Mouse (Mus musculus): ENCODE measurements around the gene Vcam1. TPM values are rescaled to one million over a fixed set of nuclear protein-coding genes. Genes with fewer than 3 reads are reported as not detected.

Gene Vcam1
- polyA plus RNA-seq, 1 experiment from 2014 or later, result 20.4 TPM

DNA sequence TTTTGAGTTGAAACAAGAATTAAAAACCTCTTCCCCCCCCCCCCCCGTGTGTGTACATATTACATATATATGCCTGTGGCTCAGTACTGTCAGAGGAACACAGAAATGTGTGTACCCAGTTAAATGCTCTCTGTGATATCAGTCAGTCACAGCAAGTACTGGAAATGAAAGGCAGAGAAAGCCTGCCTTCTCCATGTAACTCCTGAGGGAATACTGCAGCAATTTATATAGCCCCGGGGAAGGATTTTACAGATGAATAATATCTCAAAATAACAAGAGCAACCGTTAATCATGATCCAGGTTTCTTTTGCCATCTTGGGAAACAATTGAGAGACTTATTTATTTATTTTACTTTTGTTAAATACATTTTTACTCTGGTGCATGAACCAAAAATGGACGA lies 19.6 kb upstream of the Vcam1 start:
- POLR2A ChIA-PET, result interaction anchor here (0.6 kb wide), 1 partner anchor 55 kb away, joined by 3 read pairs; no protein-coding TSS in a partner anchor
- CTCF ChIA-PET, result interaction anchor here (0.6 to 1.1 kb wide), 2 partner anchors 26 to 60 kb away, joined by 3 read pairs; no protein-coding TSS in a partner anchor
- no peaks in the 10 kb centered on the region for H3K27me3 ChIP-seq
- in situ Hi-C loops (cut with MboI; ENCODE audit: low pct_unique_long_range_greater_than_20kb), result no loop called here
- DNase-seq (ENCODE audit: low read depth, low spot score) (no peak), ATAC-seq (no peak)
- no peak for TF ChIP-seq CTCF (IDR thresholded peaks at IDR 0.05)

DNA sequence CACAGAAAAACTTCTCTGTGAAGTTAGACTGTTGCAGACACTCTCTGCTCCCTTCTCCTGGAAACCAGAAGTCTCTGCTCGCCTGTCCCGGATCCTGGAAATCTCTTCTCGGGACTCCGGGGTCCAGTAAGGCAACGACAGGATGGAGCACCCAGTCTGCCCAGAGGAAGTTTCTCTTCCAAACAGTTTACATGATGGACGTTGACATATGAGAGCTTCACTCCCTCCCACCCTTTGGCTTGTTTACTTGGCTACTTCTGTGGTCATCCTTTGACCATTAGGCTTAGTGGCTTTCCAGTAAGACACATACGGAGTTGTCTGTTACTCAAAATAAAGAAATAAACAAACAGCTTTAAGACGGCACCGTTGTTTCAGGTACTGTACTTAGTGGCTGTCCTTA lies 19.2 kb upstream of the Vcam1 start:
- ATAC-seq (no peak), DNase-seq (ENCODE audit: low read depth, low spot score) (no peak)
- no peak for TF ChIP-seq CTCF (IDR thresholded peaks at IDR 0.05)
- CTCF ChIA-PET, result interaction anchor here (0.6 to 1.1 kb wide), 2 partner anchors 27 to 61 kb away, joined by 3 read pairs; no protein-coding TSS in a partner anchor
- in situ Hi-C loops (cut with MboI; ENCODE audit: low pct_unique_long_range_greater_than_20kb), result no loop called here
- H3K27me3 ChIP-seq, result no peaks in the 10 kb centered on the region
- POLR2A ChIA-PET, result no interaction called here

DNA sequence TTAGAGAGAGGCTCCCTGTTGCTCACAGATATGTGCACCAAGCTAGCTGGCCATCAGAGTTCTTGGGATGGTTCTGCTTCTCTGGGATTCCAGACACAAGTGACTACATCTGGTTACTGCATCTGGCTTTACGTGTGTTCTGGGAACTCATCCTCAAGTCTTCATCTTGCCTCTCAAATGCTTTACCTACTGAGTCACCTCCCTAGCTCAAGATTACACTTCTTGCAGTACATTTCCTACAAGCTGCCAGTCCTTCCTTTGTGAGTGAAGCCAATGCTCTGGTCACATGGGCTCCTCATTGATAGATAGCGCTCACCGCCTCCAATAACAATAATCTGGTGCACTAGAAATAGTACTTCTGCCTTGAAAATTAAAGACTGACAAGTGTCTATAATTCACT lies 11.7 kb upstream of the Vcam1 start:
- POLR2A ChIA-PET, result interaction anchor here (0.6 kb wide), 1 partner anchor 31 kb away, joined by 4 read pairs; no protein-coding TSS in a partner anchor
- H3K27me3 ChIP-seq, result no peaks in the 10 kb centered on the region
- ATAC-seq, result no peak
- no peak for DNase-seq (ENCODE audit: low read depth, low spot score)
- TF ChIP-seq CTCF (IDR thresholded peaks at IDR 0.05), result no peak
- CTCF ChIA-PET, result interaction anchor here (1.8 to 2.5 kb wide), 3 partner anchors 12 to 85 kb away, joined by 4 to 9 read pairs (median 6); partner anchors contain the start of gene Vcam1
- in situ Hi-C loops (cut with MboI; ENCODE audit: low pct_unique_long_range_greater_than_20kb), result no loop called here

DNA sequence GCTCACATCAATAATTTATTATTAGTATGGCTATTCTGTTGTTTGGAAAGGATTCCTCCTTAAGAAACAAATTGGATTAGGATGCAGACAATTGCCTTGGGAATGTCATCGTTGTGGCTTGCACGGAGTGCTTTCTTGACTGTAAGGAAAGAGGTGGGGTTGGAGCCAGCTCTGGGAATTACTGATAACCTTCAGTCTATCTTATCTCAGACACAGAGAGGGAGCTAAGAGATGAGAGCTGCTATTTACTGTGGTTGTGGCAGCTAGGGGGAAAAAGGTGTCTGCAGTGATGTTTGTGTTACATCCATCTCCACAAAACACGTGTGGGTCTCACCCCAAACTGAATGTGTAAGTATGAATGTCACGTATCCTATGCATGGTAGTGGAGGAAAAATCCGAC lies 9.5 kb upstream of the Vcam1 start:
- DNase-seq (ENCODE audit: low read depth, low spot score) (no peak), ATAC-seq (no peak)
- no peaks in the 10 kb centered on the region for H3K27me3 ChIP-seq
- in situ Hi-C loops (cut with MboI; ENCODE audit: low pct_unique_long_range_greater_than_20kb), result no loop called here
- POLR2A ChIA-PET, result no interaction called here
- CTCF ChIA-PET, result no interaction called here
- no peak for TF ChIP-seq CTCF (IDR thresholded peaks at IDR 0.05)

DNA sequence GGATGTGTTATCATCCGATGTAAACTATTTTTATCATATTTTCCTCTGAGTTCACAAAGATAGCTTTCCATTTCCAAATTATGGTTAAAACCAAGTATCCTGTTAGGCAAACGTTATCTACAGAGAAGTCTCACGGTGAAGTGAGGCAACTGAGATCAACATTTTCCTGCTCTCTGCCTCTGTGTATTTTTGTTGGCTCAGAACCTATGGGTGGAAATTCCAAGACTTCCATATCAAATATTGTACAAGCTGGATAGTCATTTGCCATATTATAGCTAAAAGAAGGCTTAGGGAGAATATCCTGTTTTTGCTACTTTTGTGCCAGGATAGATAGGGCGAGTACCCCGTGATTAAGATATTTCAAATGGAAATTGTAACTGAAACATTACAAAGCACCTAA lies 8.6 kb upstream of the Vcam1 start:
- ATAC-seq, result no peak
- POLR2A ChIA-PET, result no interaction called here
- no peak for TF ChIP-seq CTCF (IDR thresholded peaks at IDR 0.05)
- in situ Hi-C loops (cut with MboI; ENCODE audit: low pct_unique_long_range_greater_than_20kb), result no loop called here
- CTCF ChIA-PET, result interaction anchor here (1.2 to 1.8 kb wide), 2 partner anchors 17 to 25 kb away, joined by 3 to 6 read pairs; no protein-coding TSS in a partner anchor
- no peaks in the 10 kb centered on the region for H3K27me3 ChIP-seq
- DNase-seq (ENCODE audit: low read depth, low spot score), result no peak

DNA sequence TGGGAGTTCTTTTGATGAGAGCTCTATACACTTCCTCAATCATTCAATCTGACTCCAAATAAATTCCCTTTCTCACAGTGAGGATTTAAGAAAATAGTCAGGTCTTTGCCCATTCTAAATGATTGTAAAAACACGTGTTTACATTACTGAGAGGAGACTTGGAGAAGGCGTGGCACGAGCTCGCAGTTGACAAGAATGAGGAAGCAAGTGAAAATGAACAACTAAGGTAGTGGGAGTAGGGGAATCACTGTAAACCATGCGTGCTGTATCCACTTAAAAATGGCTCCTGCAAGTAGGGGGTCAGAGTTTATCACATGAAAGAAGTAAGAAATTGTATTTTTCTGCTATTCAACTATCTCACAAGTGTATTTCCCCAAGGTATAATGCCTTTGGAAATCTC lies 3.9 kb upstream of the Vcam1 start:
- CTCF ChIA-PET, result interaction anchor here (0.6 to 1.9 kb wide), 3 partner anchors 19 to 618 kb away, joined by 3 to 4 read pairs (median 3); no protein-coding TSS in a partner anchor
- TF ChIP-seq CTCF (IDR thresholded peaks at IDR 0.05), result no peak
- H3K27me3 ChIP-seq, result no peaks in the 10 kb centered on the region
- no peak for ATAC-seq
- no peak for DNase-seq (ENCODE audit: low read depth, low spot score)
- in situ Hi-C loops (cut with MboI; ENCODE audit: low pct_unique_long_range_greater_than_20kb), result no loop called here
- POLR2A ChIA-PET, result no interaction called here

DNA sequence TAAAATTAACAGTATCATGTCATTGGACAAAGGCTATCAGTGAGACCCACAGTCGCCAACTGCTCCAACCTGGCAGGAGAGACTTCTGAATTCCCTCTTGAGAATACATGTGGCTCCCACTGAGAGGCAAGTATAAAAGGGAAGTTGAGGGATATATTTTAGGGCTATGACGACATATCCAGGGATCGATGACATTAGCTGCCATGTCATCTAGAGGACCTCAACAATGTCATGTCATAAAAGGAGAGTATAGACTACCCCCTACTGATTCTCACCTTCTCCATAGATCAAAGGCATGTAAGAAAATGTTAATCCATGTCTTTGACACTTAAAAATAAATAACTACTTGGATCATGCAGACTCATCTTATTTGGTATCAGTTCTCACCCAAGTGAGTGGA lies 1.2 kb upstream of the Vcam1 start:
- DNase-seq (ENCODE audit: low read depth, low spot score), result no peak
- in situ Hi-C loops (cut with MboI; ENCODE audit: low pct_unique_long_range_greater_than_20kb), result no loop called here
- no peaks in the 10 kb centered on the region for H3K27me3 ChIP-seq
- no peak for TF ChIP-seq CTCF (IDR thresholded peaks at IDR 0.05)
- POLR2A ChIA-PET, result no interaction called here
- no peak for ATAC-seq
- CTCF ChIA-PET, result interaction anchor here (0.9 kb wide), 1 partner anchor 58 kb away, joined by 3 read pairs; no protein-coding TSS in a partner anchor

DNA sequence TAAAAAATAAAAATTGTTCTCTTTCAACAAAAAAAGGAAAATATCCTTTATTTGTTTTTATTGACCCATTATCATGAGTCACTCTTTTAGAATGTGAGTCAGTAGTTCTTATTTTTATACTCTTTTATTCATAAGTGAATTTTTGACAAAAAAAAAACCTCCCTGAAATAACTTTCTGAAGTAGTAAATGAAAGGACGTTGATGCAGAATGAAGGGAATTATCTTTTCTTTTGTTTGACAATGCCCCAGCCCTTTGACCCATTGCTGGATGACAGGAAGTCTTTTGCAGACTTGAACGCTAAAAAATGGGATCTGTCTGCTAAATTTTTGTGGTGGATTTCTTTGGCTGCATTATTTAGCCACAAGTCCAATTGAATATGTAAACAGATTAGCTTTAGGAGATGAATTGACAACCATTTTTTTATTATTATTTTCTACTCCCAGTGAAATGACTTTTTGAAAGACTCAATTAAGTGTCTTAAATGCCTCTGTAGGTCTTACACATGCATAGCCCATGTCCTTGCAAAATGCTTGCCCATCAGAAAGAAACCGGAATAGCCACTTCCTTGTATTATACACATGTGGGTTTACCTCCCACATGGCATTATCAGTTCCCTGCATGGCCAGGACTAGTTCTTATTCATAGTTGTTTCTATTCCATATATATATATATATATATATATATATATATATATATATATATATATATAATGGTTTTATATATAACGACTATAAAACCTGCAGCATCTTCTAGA lies 530 bp upstream of the Vcam1 start:
- ChIA-PET CTCF (interaction anchor here (1.2 to 2.2 kb wide), 2 partner anchors 12 to 25 kb away, joined by 3 to 9 read pairs; no protein-coding TSS in a partner anchor), POLR2A (no interaction called here)
- no peak for TF ChIP-seq CTCF (IDR thresholded peaks at IDR 0.05)

DNA sequence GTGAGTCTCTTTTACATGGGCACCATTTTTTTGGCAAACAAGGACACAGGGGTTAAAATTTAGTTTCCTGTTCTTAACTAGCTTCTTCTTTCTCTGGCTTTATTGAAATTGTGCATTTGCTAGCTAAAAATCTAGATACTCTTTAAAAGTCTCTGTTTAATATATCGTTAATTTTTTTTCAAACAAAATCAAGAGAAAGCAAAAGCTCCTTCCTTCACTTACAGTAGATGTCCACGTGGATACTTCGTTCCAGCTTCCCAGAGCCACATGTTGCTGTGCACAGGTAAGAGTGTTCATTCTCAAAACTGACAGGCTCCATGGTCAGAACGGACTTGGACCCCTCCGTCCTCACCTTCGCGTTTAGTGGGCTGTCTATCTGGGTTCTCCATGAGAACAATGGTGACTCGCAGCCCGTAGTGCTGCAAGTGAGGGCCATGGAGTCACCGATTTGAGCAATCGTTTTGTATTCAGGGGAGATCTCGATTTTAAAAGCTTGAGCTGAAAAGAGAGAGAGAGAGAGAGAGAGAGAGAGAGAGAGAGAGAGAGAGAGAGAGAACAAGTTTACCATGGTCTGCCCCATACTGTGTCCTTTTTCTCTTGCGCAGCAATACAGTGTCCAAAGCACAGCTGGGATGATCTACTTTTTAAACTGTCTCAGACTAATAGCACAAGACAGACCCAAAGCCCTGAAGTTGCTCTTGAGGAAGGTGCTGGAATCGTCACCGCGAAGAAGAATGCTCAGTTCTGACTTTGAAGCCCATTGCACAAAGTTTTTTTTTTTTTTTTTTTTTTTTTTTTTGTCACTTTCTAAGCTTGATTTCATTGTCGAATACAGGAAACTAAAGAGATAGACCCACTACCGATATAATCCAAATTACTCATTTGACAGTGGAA lies 930 bp downstream of the Vcam1 start:
- no peak for DNase-seq (ENCODE audit: low read depth, low spot score)
- ChIA-PET POLR2A (interaction anchor here (0.9 kb wide), 1 partner anchor 197 kb away, joined by 3 read pairs; no protein-coding TSS in a partner anchor), CTCF (interaction anchor here (0.7 to 2.2 kb wide), 12 partner anchors 9 to 485 kb away, joined by 3 to 9 read pairs (median 4); no protein-coding TSS in a partner anchor)
- no peaks in the 10 kb centered on the region for H3K27me3 ChIP-seq
- no peak for TF ChIP-seq CTCF (IDR thresholded peaks at IDR 0.05)
- no peak for ATAC-seq
- in situ Hi-C loops (cut with MboI; ENCODE audit: low pct_unique_long_range_greater_than_20kb), result no loop called here

More for the DNA sequence above, 530 bp upstream of the Vcam1 start:
- H3K27me3 ChIP-seq, result no peaks in the 10 kb centered on the region
- DNase-seq (ENCODE audit: low read depth, low spot score), result no peak
- in situ Hi-C loops (cut with MboI; ENCODE audit: low pct_unique_long_range_greater_than_20kb), result no loop called here
- ATAC-seq, result no peak

DNA sequence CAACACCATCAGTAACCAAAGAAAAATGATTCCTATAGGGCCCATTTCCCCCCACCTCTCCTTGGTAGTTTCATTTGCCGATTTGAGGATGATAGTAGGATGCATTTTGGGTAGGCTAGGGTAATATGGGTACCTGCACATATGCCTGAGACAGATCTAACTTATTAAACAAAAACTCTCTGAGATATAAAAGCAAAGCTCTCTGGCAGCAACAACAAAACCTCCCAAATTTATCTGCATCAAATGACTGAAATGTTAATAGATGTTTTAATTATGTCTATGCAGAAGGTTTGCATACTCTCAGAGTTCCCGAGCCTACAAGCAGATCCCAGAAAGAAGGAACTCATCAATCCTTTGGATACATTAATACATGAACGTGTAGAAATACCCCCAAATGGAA lies 1.7 kb downstream of the Vcam1 start:
- CTCF ChIA-PET, result interaction anchor here (0.7 to 2.2 kb wide), 8 partner anchors 9 to 123 kb away, joined by 3 to 9 read pairs (median 4); no protein-coding TSS in a partner anchor
- no peak for TF ChIP-seq CTCF (IDR thresholded peaks at IDR 0.05)

More for the DNA sequence above, 1.7 kb downstream of the Vcam1 start:
- no peaks in the 10 kb centered on the region for H3K27me3 ChIP-seq
- ATAC-seq (no peak), DNase-seq (ENCODE audit: low read depth, low spot score) (no peak)
- POLR2A ChIA-PET, result no interaction called here
- in situ Hi-C loops (cut with MboI; ENCODE audit: low pct_unique_long_range_greater_than_20kb), result no loop called here

All from Patski (cell line).